Mouse (Mus musculus) liver (tissue): ENCODE results near the gene Acsl3.

Experiments
- DNase-seq: peaks from one replicate; pipeline ENCODE4 v3.0.0-alpha.2; 2020; ENCODE audit warnings: mixed read lengths

The Acsl3 gene

DNA sequence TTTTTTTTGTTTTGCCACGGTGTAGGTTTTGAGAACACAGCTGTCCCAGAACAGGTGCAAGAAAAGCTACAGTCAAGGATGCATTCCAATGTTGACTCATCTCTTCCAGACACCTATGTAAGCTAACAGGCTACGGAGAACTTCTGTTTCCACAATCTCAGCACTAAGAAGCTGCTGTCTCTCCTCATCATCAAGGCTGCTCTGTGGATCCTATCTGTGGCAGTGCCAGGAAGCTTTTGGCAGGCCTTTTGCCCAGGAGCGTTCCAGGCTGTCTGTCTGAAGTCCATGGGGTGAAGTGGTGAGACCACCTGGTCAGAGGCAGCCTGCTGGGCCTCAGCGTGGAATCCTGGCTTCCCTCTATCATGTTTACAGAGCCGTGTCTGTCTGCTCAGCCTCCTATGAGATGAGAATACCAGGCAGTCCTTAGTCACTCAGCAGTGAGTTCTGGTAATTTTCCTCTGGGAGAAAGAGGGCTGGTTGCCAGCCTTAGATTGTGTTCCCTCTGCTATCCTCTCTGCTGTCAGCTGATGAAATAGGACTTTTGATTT, 87.7 kb downstream of the Acsl3 start:
- no peak for DNase-seq
